Mouse (Mus musculus) T-helper 2 cell (primary cell): Measurements from ENCODE around the gene Zfyve19.

Experiments used
- in situ Hi-C: fragments of 300-600 bp; cut with MboI, MseI; formaldehyde crosslinking; loops from one replicate; pipeline ENCODE4 v1.15.1; 2025; ENCODE audit warnings: high pct_unique_total_duplicates

Zfyve19 gene

GRCm38 (mm10) chr2:119250826-119251478 is 42.5 kb downstream of the Zfyve19 start:
- in situ Hi-C loops, result no loop called here

- in situ Hi-C loops, result no loop called here
These were observed 46.6 kb downstream of the Zfyve19 start for GRCm38 (mm10) chr2:119254976-119255375.

- in situ Hi-C loops, result no loop called here
These were observed 52.1 kb downstream of the Zfyve19 start for GRCm38 (mm10) chr2:119260518-119260917.

GRCm38 (mm10) chr2:119261326-119261725 is 52.9 kb downstream of the Zfyve19 start:
- in situ Hi-C loops, result no loop called here

- in situ Hi-C loops, result no loop called here
These were observed 54.6 kb downstream of the Zfyve19 start for GRCm38 (mm10) chr2:119262978-119263377.

- in situ Hi-C loops, result no loop called here
These were observed 55.4 kb downstream of the Zfyve19 start for GRCm38 (mm10) chr2:119263813-119264212.
